Mouse (Mus musculus) mesoderm, embryonic 11.5 days (tissue): ENCODE measurements around the gene Ptafr.

ENCODE experiments used
- DNase-seq: peaks from one replicate; pipeline ENCODE4 v3.0.0-alpha.2; 2012; ENCODE audit warnings: low read depth, low spot score

The Ptafr gene

GRCm38 (mm10) chr4:132563965-132564364, at the start of gene Ptafr:
Ptafr (plus strand) TSS chr4:132564067.
- no peak for DNase-seq

DNA sequence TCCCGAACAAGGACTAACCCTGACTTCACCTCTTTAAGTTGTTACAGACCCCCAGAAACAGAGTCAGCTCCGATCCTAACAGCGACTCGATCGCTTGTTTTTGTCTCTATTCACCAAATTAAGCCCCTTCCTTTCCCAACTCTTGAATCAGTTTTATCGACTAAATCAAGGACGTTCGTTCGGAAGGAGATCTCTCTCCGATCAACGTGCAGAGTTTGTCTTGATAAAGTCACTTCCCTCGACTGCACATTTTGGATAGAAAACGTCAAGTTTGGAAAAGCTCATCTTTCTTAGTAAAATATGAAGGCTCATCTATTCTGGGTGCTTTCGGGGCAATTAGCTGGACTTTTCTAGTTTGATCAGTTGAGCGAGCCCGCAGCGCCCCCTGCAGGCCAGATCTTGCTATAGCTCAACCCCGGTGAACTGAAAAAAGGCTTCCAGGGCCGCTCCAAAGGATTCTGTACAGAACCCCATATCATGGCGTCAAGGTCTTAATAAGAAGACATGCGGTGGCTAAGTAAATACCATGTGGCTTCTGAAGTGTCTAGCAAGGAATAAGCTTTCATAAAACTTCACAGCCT, 49.2 kb upstream of the Ptafr start:
- peak; percentile 86 for DNase-seq

DNA sequence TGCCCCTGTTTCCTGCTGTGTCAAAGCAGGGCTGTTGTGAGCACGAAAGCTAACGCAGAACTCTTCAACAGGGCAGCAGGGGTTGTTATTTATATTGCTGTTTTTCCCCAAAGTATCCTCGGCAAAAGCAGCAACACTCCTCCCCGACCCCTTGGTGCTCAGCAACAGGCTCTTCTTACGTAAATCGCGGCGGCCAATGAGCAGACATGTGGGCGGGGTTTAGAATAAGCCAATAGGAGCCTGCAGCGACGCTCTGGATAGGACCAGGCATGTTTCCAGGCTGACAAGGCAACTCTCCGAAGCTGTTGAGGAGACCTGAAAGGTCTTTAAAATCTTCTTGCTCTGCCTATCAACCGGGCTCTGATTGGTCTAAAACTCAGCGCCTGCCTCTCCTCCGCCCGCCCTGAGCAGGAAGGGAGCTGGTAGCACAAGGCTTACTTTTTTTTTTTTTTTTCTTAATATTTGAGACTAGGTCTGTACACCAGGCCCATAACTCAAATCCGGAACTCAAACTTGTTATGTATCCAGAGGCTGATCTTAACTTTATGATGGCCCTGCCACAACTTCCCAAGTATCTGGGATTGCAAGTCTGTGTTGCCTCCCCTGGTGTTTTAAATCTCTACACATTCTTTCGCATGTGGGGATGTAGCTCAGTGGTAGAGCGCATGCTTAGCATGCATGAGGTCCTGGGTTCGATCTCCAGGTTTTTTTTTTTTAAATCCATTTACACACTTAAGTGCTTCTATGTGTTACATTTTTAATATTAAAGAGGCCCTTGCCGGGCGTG, 48.3 kb upstream of the Ptafr start:
- DNase-seq, result peak; percentile 97

DNA sequence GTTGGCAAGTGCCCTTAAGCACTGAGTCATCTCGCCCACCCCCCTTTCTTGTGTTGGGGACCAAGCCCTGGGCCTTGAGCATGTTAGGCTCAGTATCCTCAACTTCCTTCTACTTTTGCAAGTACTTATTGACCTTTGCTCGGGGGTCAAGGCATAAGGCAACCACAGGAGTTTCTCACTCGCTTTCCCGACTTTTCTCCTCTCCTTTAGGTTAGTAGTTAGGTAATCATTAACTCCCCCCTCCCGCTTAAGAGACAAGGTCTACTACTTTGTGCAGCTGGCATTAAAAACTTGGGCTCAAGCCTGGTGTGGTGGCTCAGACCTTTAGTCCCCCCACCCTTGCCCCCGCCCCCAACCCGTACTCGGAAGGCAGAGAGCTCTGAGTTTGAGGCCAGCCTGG, 45.8 kb upstream of the Ptafr start:
- no peak for DNase-seq

DNA sequence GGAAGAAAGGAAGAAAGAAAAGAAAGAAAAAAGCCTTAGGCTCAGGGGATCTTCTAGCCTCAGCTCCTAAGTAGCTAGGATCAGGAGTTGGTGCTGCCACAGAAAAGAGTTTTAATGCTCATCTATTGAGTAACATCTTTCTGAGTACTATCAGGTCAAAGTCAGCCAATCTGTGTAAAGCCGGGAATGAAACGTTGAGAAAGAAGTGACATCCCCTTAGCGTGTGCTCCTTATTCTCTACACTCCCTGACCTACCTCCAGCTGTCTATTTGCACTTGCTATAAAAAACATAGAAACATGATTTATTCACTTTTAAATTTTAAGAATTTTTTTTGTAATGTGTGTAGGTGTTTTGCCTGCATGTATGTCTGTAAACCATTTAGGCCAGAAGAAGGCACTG, 44.7 kb upstream of the Ptafr start:
- no peak for DNase-seq

- DNase-seq, result no peak
Measured at GRCm38 (mm10) chr4:132524321-132524741, 39.5 kb upstream of the Ptafr start.

DNA sequence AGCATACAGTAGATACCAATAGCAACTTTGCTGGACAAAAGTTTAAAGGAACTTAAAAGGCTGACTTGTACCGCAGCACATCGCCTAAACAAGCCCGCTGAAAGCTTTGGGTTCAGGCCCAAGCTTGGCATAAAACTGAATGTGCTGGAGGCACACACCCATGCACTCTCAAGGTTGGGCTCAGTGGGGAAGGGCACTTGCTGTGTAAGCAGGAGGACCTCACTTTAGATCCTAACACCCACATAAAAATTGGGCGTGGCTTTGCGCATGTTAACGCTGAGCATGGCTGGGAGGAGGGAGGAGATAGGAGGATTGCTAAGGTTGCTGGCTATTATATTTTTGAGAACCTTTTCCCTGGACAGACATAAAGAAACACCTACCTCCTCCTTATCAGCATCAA, 39.1 kb upstream of the Ptafr start:
- DNase-seq, result no peak

DNA sequence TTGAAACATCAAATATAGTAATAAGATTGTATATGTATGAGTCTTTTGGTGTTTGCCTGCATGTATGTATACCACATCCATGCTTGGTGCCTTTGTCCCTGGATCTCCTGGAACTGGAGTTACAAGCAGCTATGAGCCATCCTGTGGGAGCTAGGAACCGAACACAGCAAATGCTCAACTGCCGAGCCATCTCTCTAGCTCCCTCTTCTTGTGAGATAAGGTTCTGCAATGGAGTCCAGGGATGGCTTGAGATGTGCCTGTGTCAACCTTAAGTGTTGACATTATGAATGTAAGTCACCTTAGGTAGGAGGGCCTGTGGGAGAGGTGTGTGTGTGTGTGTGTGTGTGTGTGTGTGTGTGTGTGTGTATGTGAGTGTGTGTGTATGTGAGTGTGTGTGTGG, 37.2 kb upstream of the Ptafr start:
- DNase-seq, result no peak

GRCm38 (mm10) chr4:132527917-132528522, 35.8 kb upstream of the Ptafr start:
- DNase-seq, result no peak

DNA sequence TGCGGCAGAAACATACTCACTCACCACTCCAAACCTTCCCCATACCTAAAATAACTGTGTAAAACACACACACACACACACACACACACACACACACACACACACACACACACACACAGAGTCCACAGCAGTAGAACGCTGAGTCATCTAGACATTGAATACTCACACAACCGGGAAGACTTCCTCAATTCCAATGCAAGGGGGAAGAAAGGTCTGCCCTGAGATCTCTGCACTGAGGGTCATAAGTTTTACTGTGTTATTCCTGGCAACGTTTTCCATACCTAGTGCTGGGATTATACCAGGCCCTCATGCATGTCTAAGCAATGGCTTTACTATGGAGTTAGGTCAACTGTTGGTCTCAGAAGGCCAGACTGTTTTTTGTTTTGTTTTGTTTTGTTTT, 34.5 kb upstream of the Ptafr start:
- no peak for DNase-seq

DNA sequence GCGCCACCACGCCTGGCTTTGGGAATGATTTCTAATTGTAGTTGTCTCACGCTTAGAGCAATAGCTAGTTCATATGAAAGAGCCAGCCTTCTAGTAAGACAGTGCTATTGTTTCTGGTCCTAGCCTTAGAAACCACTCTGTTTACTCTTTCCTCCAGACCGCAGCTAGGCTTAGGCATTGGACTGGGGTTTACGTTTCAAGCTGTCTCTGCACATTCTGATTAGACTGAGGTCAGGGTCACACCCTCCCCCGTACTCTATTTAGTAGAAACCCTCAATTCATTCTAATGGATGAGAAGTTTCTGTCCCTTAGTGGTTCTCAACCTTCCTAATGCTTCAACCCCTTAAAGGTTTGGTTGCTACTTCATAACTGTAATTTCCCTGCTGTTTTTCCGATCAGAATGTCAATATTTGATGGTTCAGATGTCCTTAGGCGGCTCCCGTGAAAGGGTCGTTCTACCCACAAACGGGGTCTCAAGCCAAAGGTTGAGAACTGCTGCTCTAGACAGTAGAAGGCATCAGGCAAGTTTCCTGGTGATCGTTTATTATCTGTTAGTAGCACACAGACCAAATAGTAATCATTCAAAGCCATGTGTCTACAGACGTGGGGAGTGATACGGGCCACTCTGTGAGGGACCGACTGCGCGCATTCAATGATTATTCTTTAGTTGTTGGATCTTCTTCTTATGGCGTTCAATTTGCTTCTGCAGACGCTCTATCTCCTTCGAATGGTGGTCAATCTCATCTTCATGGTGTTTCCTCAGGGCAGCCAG, 33.6 kb upstream of the Ptafr start:
- DNase-seq, result no peak

GRCm38 (mm10) chr4:132532496-132532895, 31.4 kb upstream of the Ptafr start:
- no peak for DNase-seq

DNA sequence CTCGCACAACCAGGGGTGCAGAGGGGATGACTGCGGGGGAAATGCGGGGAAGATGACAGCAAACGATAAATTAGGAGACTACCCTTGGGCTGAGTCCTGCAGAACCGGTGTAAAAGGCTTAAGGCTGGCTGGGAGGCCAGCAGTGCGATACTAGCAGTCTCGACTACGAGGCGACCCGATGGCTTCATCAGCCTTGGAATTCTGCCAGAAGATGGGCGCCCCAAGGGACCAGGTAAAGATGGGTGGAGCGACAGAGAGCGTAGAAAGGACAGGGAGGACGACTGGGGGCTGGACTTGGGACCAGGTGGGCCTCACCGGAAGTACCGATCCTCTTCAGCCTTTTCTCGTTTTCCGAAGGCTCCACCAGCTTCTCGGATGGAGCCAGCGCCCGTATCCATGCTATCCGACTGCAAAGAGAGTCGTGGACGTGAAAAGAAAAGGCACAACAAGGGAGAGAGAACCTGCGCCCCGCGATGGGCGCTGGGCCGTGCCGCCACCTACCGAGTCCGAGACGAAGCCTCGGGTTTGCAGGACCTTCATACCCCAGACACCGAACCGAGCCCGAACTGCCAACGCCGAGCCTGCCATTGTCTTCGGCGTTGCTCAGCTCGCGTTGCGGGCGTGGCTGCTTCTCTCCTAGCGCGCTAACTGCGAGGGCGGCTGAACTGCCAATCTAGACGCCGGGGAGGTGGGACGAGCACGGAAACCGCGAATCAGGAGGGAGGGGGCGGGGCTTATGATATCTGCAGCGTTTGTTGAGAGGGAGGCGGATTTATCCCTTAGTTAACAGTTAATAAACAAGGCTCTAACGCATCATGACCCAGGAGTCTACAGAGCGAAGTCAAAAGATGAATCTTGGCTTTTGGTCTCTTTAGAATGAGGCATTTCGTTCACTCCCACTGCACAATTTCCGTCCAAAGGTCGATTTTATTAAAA, 30.6 kb upstream of the Ptafr start, which contains the start of gene Atpif1:
Gene Atpif1 (minus strand): TSS at position 679 of the 936 bp plus-strand sequence.
- DNase-seq, result peak; percentile 94

DNA sequence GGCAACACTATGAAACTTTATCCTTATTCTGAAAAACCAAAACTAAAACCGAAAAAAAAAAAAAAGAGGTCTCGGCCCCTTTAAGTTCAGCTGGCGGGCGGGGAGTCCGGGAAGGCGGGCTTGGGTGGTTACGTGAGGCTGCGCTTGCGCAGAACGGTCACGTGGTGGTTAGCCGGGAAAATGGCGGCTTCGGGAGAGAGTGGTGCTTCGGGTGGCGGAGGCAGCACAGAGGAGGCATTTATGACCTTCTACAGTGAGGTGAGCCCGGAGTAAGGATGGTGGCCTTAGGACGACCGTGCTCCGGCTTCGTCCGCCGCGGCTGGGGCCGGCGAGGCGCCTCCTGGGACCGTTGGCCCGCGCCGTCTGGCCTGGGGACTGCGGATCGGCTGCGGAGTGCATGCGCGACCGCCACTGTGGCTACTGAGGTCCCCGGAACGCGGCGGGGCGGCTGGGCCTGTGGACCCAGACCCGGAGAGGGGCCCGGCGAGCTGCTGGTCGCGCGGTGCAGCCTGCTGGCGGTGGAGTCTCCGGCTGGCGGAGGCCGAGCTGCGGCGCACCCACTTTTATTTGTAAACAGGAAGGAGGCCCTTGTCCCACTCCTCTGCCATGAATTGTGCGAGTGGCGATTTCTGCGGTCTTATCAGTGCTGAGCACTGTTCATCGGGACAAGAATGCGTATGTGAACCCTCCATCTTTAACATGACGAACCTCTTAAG, 28.3 kb upstream of the Ptafr start, which contains the start of gene Dnajc8:
Gene Dnajc8 (plus strand): TSS at position 145 of the 716 bp plus-strand sequence.
- peak; percentile 95 for DNase-seq

DNA sequence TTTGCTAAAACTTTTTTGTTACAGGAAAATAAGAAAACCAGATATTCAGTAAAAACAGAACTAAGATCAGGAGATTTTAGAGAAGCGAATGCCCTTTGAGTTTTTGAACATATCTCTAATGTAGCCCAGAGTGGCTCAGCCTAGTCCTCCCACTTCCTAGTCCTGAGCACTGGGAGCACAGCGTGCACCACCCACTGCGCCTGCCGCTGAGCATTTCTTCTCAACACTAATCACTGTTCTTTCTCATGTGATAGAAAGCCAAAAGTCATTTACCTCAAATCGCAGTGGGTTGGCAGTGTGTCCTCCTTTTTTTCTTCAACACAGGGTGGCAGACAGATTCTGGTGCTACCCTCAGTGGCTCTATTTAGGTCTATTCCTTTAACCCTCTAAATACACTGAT, 24.4 kb upstream of the Ptafr start:
- DNase-seq, result no peak

DNA sequence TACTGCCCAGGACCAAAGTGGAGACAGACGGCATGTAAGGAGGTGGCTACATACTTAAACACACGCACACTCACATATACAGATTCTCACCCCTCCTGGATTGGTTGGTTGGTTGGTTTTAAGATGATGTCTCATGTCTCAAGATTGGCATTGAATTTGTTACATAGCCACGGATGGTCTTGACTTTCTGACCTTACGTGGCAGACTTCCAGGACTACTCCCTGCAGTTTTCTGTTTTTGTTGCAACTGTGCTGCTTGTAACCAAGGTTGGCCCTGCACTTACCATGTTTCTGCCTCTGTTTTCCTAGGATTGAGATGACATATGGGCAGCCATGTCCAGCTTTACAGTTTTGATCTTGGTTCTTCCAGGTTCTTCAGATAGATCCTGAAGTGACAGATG, 22.5 kb upstream of the Ptafr start:
- no peak for DNase-seq

DNA sequence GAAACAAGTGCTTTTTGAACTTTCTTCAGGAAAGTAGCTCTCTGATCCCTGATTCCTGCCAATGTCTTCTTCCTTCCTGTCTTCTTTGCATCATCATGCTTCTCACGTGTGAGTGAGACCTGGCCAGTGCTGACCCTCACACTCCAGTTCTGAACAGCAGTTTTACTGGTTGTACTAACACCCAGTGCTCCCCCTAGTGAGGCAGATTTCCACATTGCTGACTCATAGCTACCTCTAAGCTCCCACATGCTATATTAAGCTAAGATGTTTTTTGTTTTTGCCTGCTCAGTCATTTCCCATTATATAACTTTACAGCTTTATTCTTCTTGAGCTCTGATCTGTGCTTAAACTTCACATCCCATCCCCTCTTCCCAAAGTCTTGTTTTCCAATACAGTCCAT, 21.1 kb upstream of the Ptafr start:
- no peak for DNase-seq

GRCm38 (mm10) chr4:132545851-132546250, 18.0 kb upstream of the Ptafr start:
- peak; percentile 75 for DNase-seq

DNA sequence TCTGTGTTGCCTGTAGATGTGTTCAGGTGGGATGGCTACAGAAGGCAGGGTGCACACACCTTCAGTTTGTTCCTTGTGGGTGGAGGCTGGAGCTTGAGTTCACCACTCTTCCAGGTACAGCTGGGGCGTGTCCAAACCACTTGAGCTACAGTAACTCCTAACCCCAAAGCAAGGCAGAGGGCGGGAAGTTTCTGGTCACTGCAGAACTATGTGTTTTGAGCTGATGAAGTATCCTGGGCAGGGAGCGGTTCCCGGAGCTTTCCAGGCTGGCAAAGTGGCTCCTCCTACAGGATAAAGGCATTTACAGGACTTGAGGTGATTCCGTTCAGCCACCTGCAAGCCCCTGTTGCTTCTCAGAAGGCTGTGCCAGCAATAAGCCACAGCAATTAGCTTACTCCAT, 9.6 kb upstream of the Ptafr start:
- DNase-seq, result no peak

- no peak for DNase-seq
Measured at GRCm38 (mm10) chr4:132554653-132555052, 9.2 kb upstream of the Ptafr start.
